Mouse (Mus musculus) frontal cortex, postnatal 36 days (tissue): ENCODE results near the gene Dennd6a.
"Not testable (repeated sequence)": the region's sequence is repeated elsewhere in the genome, so short reads cannot be mapped to it uniquely, and the experiment has no call there.

Source experiments
- DNase-seq, 2 experiments: peaks; one replicate each; pipeline ENCODE4 v3.0.0; 2022; ENCODE audit warnings: low spot score in 2 of 2

Gene Dennd6a

DNA sequence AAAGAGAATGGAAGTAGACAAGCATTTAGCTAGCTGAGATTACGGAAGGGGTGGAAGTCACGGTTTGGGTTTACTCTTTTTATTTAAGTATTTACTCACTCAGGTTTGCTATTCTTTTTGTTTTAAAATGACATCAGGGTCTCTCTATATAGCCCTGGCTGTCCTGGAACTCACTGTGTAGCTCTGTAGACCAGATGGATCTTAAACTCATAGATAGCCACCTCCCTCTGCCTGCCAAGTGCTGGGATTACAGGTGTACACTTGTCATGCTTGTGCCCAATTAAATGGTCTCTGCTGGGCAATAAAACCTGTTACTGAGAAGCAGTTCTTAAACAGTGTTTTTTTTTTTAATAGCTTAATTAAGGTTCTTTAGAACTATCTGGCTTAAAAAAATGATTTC lies 66.3 kb downstream of the Dennd6a start:
- DNase-seq, result no peak

GRCm38 (mm10) chr14:26643006-26643624 lies 69.5 kb downstream of the Dennd6a start:
- no peak for DNase-seq

DNA sequence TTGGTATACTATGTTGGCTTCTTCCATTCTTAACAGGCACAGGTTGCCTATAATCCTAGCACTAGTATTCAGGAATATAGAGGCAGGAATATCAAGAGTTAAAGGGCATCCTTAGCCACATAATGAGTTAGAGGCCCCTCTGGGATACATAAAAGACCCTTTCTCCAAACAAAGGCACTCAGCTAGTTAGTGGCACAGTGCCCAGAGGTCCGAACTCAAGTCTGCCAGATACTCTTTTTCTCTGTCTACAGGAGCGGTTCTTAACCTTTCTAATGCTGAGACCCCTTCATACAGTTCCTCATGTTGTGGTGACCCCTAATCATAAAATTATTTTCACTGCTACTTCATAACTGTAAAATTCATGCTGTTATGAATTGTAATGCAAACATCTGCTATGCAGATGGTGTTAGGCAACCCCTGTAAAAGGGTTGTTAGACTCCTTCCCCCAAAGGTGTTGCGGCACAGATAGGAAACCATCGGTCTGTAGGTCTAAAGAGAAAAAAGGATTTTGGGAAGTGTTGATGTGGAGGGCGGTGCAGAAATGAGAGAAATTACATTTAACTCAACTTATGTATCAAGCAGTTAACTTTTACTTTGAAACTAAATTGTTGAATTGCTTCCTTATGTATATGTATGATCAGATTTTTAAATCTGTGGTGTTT lies 72.5 kb downstream of the Dennd6a start:
- DNase-seq, result no peak

DNA sequence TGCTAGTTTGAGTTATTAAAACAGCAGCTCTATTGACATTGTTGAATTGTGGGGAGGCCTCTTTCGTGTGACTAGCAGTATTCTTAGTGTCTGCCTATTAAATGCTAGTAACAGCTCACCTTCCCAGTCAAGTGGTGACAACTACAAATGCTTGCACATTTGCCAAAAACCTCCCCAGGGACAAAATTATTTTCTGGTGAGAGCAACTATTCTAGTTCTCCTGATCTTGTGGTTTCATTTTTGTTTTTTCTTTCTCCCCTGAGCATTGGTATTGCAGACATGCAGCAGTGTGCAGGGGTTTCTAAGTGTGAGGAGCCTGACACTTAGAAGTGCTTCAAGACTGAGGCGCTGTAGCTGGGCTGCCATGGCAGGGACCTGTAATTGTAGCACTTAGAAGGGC lies 74.2 kb downstream of the Dennd6a start:
- no peak for DNase-seq

DNA sequence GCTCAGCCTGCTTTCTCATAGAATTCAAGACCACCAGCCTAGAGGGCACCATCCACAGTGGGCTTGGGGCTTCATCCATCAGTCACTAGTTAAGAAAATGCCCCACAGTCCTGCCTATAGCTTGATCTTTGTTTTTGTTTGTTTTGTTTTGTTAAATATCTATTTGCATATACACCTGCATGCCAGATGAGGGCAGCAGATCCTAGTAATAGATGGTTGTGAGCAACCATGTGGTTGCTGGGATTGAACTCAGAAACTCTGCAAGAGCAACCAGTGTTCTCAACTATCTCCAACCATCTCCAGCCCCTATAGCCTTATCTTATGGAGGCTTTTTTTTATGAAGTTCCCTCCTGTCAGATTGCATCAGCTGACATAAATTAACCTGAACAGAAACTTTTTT lies 78.2 kb downstream of the Dennd6a start:
- no peak for DNase-seq

- DNase-seq, result no peak
These were observed 84.5 kb downstream of the Dennd6a start for GRCm38 (mm10) chr14:26658178-26658577.

- no peak for DNase-seq
These were observed 86.6 kb downstream of the Dennd6a start for GRCm38 (mm10) chr14:26660233-26660632.

DNA sequence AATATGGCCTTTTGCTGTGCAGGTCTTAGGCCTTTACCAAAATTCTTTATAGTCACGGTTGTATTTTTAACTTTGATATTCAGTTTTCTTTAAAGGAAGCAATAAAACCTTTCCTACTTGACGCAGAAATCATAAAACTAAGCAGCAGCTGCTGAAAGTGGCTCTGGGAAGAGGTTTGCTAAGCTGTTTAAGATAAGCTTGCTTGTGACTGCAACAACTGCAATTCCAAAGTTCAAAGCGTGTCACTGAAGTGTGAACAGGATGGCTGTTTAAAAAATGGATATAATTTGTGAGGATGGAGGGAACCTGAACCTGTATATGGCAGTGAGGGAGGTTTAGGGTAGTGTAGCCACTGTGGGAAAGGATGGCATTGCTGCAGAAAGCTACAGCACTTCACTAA lies 88.4 kb downstream of the Dennd6a start:
- no peak for DNase-seq

DNA sequence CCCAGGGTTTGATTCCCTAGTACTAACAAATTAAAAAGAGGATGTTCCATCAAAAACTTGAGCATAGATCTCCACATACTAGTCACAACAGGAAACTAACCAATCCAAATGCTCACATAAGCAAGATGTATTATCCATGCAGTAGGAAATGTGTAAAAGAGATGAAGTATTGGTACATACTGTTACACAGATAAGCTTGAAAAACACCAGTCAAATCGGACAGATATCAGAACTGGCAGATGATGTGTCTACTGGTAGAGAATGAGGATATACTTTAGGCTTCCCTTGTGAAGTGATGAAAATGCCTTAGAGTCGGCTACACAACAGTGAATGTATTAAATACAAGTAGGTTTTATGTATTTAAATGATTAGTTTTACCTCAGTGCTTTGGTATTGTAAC lies 88.8 kb downstream of the Dennd6a start:
- DNase-seq, result no peak

GRCm38 (mm10) chr14:26663851-26664250 lies 90.2 kb downstream of the Dennd6a start:
- DNase-seq, result no peak

DNA sequence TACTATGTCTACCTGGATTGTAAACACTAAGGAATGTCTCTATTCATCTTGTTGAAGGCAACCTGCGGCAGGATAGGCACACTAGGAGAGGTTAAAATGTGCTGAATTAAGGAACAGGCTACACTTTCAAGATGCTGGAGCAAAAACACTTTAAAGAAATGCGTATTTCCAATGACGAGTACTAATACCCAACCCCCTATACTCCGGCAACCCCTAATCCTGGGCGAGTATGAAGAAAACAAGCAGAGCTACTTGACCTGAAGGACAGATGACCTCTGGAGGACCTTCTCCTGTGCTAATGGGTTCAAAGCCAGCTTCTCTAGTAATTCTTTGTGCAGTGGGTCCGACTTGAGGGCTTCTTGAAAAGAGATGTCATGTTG lies 94.3 kb downstream of the Dennd6a start:
- DNase-seq, result no peak

GRCm38 (mm10) chr14:26668371-26669291 lies 95.0 kb downstream of the Dennd6a start:
- DNase-seq, result peak; percentile 46 to 66

DNA sequence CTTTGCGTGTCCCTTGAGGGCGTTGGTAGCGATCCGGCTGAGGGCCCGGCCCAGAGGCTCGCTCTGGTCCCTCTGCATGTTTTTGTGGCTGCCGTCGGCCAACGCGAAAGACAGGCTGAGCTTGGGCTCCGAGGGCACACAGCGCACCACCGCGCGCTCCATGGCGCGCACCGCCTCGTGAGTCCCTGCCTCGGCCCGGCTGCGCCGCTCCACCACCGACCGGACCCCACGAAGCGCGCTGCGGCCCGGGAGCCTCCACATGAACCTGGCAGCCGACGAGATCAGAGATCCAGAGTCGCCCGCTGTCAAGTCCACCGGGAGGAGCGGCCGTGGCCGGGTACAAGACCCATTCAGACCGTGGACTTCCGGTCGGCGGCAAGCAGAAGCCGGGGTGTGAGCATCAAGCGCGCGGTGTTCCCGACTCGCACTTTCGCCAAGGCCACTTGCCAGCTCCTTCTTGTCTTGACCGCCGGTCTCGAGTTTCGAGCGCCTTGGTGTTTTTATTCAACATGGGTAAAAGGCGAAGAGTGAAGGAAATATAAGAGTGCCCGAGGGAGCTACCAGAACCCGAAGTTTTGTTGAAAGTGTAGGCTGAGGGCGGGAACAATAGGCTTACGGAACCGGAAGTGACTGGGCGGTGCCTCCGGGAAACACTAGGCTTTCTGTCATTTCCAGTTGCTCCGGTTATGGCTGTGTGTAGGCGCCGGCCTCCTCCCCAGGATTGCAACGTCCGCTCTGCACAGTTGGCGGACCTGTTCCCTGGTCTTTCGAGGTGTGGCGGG lies 95.8 kb downstream of the Dennd6a start, which contains the start of gene Pde12:
TSS of gene Pde12 (minus strand) at position 592 of the 782 bp plus-strand sequence.
- DNase-seq, result peak; percentile 93 to 94

GRCm38 (mm10) chr14:26670964-26671363 lies 97.3 kb downstream of the Dennd6a start:
- no peak for DNase-seq

- not testable (repeated sequence) for DNase-seq
These were observed 98.4 kb downstream of the Dennd6a start for GRCm38 (mm10) chr14:26671870-26672615.

DNA sequence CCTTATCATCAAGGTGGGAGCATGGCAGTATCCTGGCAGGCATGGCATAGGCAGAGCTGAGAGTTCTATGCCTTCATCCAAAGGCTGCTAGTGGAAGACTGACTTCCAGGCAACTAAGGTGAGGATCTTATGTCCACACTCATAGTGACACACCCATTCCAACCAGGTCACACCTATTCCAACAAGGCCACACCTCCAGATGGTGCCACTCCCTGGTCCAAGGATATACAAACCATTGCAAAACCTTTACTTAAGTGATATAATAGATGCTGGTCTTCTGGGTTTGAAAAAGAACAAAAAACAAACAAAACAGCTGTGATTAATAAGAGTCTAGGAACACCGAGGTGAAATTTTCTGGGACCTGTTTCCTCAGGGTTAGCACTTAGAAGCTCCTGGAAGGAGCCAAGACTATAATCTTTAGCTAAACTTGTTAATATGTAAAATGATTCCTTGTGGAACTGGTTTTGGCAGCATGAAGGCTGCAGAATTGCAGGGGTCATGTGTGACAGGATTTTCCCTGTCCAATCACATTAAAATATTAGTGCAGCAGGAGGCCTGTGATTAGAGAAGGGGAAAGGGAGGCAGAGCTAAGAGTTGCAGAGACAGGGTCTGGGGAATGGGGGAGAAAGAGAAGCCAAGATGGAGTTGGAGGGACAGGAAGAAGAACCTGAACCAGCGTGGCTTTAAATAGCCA lies 101.0 kb downstream of the Dennd6a start:
- not testable (repeated sequence) for DNase-seq

- DNase-seq, result no peak
These were observed 101.7 kb downstream of the Dennd6a start for GRCm38 (mm10) chr14:26675371-26675770.

GRCm38 (mm10) chr14:26675791-26676190 lies 102.1 kb downstream of the Dennd6a start:
- DNase-seq, result no peak
